Mouse (Mus musculus) splenic B cell, adult 2 months (primary cell): Measurements from ENCODE around the gene Slc37a1.

Experiments used
- DNase-seq: peaks from one replicate; pipeline ENCODE4 v3.0.0-alpha.2; 2011; ENCODE audit warnings: low read depth, low spot score
- H3K27me3 ChIP-seq: 2 replicates; pipeline ENCODE4 v1.6.1; 2012; ENCODE audit warnings: mild to moderate bottlenecking, low read length, moderate library complexity, mixed read lengths; ENCODE audit not compliant: control insufficient read depth, poor library complexity, insufficient read depth, severe bottlenecking
- H3K36me3 ChIP-seq: 2 replicates; pipeline ENCODE4 v1.6.1; 2012; ENCODE audit warnings: mild to moderate bottlenecking, low read length, moderate library complexity, mixed read lengths; ENCODE audit not compliant: control insufficient read depth, poor library complexity, insufficient read depth, severe bottlenecking

Gene Slc37a1

DNA sequence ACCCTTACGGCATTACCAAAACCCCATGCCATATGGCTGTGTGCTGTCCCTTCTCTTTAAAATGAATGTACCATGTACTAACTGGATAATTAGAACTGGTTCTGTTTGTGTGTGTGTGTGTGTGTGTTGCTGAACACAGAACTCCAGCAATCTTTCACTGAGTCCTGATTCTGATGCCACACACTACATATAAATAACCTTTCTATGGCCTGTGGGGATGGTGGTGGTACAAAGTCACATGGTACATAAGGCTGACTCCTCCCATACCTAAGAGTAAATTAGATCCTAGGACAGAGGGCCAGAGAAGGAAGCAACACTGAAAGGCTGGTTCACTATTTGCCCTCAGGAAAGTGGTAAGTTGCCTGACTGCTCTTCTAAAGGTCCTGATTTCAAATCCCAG lies at the start of gene Slc37a1:
Gene Slc37a1 (plus strand): TSS at position 301 of the 400 bp plus-strand sequence.
- Histone ChIP-seq H3K27me3 (no peaks in the 10 kb centered on the region), H3K36me3 (no peaks in the 10 kb centered on the region)
- no peak for DNase-seq

DNA sequence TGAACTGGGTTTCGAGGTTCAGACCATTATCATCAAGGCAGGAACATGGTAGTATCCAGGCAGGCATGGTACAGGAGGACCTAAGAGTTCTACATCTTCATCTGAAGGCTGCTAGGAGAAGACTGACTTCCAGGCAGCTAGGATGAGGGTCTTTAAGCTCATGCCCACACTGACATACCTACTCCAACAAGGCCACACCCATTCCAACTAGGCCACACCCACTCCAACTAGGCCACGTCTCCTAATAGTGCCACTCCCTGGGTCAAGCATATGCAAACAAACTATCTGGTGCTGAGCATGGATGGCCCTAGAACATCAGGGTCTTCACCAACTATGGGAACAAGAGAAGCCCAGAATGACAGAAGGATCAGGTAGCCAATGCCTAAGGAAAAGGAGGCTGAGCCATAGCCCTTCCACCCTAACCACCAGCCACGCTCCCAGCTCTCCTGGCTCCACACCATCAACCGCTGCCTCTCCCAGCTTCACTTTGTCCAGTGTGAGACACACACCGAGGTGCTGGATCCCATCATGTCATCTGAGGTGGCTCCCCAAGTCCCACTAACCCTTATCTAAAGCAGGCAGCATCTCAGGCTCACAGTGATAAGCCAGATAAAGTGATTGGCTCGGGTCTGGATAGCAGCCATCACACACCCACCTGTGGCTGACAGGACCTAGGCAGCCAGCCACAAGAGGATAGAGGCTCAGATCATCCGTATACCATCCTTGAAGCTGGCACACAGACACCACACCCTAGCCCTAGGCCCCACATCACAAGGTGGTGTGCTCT lies 48.2 kb upstream of the Slc37a1 start:
- H3K36me3 ChIP-seq: no peaks in the 10 kb centered on the region
- no peak for DNase-seq
- no peaks in the 10 kb centered on the region for H3K27me3 ChIP-seq

DNA sequence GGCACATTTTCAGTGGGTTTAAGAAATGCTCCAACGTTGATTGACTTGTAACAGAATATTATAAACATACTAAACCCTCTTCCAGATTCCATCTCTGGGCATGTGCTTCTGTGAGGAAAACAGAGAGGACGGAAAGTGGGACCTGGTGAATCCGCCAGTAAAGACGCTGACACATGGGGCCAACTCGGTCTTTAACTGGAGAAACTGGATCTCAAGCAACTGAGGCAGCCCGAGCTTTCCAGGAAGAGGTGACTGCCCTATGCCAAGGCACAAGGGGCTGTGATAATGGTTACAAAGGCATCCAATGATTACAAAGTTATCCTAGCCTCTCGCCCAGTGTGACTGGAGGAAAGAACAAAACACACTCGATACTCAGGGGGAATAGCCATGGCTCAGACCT lies 45.4 kb upstream of the Slc37a1 start:
- H3K36me3 ChIP-seq: no peaks in the 10 kb centered on the region
- H3K27me3 ChIP-seq: no peaks in the 10 kb centered on the region
- DNase-seq: no peak

DNA sequence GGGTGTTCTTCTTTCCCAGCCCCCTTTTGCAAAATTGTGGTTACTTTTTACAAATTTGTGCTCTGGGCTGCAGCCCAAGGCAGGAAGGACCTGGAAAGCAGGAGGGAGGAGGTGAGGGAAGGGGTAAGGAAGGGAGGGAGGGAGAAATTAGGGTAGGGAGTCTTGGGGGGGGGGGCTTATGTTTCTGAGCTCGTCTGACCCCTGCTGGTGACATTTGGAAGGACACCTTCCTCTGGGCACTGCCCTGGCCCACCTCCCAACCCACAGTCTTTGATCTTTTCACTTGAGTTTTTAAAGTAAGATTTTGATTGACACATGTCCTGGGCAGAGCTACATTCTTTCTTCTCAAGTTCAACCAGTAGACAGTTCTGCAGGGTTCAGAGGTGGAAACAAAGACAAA lies 43.8 kb upstream of the Slc37a1 start:
- DNase-seq: peak; percentile 68
- Histone ChIP-seq H3K36me3 (no peaks in the 10 kb centered on the region), H3K27me3 (no peaks in the 10 kb centered on the region)

DNA sequence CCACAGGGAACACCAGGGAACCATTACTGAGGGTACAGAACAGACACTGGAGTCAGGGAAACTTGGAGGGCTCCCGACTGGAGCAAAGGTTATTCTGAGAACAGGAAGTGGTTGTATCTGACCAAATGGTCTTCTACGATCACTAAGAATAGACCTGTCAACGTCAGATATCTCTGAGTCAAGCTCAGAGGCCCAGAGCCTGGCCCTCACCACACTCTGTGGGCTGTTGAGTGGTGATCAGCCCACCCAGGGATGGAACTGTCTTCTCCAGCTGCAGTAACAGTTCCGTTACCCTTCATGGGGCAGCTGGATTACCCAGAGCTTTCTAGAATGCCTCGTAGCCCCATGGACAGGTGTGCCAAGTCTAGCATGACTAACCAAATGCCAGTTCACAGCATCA lies 41.3 kb upstream of the Slc37a1 start:
- no peaks in the 10 kb centered on the region for H3K36me3 ChIP-seq

DNA sequence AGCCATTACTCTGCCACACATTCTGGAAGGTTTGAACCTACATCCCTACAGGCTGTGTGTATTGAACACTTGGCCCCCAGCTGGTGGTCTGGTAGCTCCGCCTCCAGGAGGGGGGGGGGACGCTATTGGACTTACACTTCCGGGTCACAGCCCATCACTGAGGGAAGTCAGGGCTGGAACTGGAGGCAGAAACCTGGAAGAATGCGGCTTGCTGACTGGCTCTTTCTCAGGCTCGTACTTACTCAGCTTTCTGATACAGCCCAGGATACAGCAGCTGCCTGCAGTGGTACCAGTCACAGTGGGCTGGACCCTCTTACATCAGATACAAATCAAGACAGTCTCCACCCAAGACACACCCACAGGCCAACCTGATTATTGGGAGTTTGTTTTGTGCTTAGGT lies 39.4 kb upstream of the Slc37a1 start:
- no peaks in the 10 kb centered on the region for H3K27me3 ChIP-seq
- no peak for DNase-seq
- no peaks in the 10 kb centered on the region for H3K36me3 ChIP-seq

More for the DNA sequence above, 41.3 kb upstream of the Slc37a1 start:
- peak; percentile 27 for DNase-seq
- no peaks in the 10 kb centered on the region for H3K27me3 ChIP-seq

DNA sequence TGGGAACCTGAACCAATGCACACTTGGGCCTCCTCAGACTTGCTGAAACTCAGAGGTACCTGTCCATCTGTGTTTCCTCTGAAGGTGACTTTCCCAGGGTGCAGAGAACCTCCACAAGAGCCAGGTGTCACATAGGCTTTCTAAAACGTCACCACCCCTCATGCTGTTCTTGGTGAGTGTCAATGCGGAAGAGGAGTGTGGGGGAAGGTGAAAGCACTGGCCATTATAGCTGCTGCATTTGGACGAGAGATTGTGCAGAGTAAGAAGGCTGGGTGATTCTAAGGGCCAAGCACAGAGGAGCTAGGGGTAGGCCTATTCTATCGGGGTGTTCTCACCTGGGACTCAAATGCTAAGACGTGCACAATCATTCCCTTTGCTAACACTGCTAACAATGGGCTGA lies 32.6 kb upstream of the Slc37a1 start:
- Histone ChIP-seq H3K36me3 (no peaks in the 10 kb centered on the region), H3K27me3 (no peaks in the 10 kb centered on the region)
- no peak for DNase-seq

DNA sequence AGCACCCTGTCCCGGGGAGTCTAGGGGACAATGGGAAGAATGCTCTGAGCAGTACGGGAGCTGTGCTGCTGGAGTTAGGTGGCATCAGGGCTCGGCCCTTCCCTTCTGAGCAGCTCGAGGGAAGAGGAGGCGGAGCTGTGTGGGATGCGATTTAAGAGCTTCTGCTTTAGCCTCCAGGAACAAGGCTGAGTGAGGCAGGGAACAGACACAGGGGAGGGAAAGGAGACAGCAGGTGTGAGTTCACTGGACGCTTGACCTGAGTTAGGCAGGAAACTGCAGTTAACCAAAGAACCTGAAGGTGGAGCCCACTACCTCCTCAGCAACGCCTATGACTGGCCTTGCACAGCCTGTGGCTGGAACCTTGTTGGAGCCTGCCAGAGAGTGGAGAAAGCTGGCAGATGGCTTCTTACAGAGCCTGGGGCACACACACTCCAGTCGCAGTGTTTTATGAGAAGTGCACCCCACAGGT lies 32.1 kb upstream of the Slc37a1 start:
- peak; percentile 85 for DNase-seq
- H3K27me3 ChIP-seq: no peaks in the 10 kb centered on the region
- H3K36me3 ChIP-seq: no peaks in the 10 kb centered on the region

DNA sequence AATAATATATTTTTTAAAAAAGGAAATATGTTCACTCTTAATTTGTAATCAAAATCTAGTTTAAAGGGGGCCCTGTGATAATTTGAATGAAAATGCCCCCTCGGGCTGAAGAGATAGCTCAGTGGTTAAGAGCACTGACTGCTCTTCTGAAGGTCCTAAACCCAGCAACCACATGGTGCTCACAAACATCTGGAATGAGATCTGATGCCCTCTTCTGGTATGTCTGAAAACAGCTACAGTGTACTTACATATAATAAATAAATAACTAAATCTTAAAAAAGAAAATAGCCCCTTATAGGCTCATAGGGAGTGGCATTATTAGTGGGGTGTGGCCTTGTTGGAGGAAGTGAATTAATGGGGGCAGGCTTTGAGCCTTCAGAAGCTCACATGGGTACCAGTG lies 29.4 kb upstream of the Slc37a1 start:
- DNase-seq: no peak
- Histone ChIP-seq H3K36me3 (no peaks in the 10 kb centered on the region), H3K27me3 (no peaks in the 10 kb centered on the region)

DNA sequence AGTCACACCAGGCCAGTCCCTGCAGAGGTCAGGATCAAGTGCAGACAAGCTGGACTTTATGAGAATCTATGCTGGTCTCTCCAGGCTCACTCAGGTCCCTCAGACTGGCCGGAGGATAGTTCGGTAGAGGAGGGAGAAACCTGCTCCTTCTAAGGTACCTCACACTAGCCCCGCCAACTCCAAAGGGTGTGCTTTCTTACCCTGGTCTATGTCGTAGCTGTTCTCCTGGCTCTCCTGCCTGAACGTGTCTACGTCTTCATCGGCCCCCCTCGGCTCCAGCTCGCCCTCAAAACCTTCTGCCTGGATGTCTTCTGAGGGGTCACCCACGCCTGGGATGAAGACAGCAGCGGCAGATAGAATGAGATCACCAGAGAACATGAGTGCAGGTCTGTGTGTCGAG lies 28.7 kb upstream of the Slc37a1 start:
- Histone ChIP-seq H3K27me3 (no peaks in the 10 kb centered on the region), H3K36me3 (no peaks in the 10 kb centered on the region)
- no peak for DNase-seq

DNA sequence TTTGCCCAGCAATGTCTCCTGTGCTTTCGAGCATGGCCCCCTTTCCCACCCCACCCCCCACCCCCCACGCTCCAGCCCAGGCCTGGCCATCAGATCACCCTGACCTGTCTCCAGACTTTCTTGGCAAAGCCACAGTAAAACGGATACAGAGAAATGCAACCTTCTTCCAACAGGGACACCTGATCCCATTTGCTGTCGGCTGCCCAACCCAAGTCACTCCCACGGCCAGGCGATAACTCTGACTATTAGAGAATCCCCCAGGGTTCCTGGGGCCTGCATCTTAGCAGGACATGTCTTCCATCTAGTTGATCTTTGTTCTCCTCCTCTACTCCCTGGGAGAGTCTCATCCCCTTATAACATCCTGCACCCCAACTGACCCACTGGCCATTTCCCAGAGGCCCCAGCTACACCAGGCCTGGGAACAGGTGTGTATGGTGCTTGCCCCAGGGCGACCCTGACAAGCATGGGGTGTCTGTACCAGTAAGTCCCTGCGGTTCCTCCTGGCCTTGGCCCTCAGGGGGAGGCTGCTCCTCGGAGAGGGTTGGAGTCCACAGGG lies 28.2 kb upstream of the Slc37a1 start:
- no peak for DNase-seq
- Histone ChIP-seq H3K36me3 (no peaks in the 10 kb centered on the region), H3K27me3 (no peaks in the 10 kb centered on the region)

DNA sequence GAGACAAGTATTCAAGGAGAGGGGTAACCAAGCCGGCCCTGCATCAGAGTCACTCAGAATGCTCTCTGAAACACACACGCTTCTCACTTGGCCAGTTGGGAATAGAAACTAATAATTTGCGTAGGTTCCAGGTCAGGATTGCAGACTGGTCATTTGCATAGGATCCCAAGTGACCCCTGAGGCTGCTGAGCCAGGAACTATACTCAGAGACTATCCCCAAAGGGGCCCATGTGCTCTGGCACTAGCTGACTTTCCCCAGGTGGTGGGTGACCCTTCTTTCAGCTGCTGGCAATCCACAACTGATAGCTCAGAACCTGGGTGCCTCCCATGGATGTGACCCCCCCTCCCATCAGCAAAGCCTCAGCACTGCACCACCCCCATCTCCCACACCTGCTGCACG lies 27.4 kb upstream of the Slc37a1 start:
- H3K36me3 ChIP-seq: no peaks in the 10 kb centered on the region
- DNase-seq: no peak
- H3K27me3 ChIP-seq: no peaks in the 10 kb centered on the region

DNA sequence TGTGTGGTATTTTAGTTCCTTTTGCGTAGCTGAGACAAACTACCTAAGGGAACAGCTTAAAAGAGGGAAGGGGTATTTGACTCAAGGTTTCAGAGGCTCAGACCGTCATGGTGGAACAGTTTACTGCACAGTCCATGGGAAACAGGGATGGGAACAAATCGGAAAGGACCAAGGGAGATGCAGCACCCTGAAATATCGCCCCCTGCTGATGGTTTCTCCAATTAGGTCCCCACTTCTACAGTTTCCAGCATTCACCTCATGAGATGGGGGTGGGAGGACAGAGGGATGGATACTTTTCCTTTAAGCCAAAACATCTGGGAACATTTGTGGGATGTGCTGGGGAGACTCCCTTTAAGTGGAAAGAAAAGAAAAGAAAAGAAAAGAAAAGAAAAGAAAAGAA lies 26.8 kb upstream of the Slc37a1 start:
- DNase-seq: peak; percentile 41
- H3K27me3 ChIP-seq: no peaks in the 10 kb centered on the region
- H3K36me3 ChIP-seq: no peaks in the 10 kb centered on the region

DNA sequence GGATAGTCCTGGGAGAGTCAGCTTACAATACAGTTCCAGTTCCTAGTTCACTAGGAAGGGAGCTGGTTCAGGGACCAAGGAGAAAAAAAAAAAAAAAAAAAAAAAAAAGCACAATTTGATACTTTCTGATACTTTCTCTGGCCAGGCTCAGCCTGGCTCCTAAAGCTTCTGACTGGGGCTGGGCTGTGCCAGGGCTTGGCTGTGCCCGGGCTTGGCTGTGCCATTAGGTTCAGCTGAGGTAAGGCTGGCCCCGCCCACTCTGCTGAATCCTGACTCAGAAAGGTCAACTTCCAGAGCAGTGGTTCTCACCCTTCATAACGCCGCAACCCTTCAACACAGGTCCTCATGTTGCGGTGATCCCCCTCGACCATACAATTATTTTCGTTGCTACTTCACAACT lies 26.2 kb upstream of the Slc37a1 start:
- no peak for DNase-seq
- H3K36me3 ChIP-seq: no peaks in the 10 kb centered on the region
- H3K27me3 ChIP-seq: no peaks in the 10 kb centered on the region

DNA sequence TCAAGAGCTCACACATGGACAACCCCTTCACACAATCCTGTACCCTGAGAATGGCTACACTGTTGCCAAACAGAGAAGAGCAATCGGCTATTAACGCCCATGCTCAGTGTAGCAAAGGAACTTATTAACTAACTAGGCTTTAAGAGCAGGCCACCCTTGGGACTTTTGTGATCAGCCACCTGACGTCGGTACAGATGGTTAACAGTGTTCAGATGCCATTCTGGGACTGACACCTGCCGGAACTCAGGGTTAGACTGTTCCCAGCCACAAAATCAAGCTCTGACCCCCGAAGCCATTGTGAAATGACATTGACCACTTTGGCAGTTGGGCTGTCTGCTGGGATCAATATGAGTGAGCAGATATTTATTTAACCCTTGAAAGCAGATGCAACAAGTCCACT lies 25.2 kb upstream of the Slc37a1 start:
- DNase-seq: peak; percentile 42
- Histone ChIP-seq H3K27me3 (no peaks in the 10 kb centered on the region), H3K36me3 (no peaks in the 10 kb centered on the region)

DNA sequence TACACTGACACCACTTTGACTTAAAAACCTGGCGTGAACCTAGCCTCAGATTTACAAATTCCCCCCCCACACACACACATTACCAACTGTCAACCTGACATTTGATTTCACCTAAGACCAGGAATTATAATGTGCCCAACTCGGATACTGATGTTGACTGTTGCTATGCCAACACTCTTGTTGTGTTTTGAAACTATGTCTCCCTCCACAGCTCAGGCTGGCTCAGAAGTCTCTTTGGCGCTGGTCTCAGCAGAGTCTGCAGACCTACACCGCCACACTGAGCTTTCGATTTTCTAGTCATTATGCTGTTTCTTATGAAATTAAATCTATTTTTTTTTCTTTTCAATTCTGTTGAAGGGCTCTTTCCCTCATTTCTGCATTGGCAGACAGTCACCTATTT lies 23.9 kb upstream of the Slc37a1 start:
- no peaks in the 10 kb centered on the region for H3K27me3 ChIP-seq
- no peaks in the 10 kb centered on the region for H3K36me3 ChIP-seq
- DNase-seq: no peak
